Mouse (Mus musculus): ENCODE measurements at regions not wholly inside any gene's neighbourhood (a gene's known extent, or its start where the extent isn't known, plus 50 kb on each side); places are given as distances from the start of the nearest gene placed in this dataset.

DNA sequence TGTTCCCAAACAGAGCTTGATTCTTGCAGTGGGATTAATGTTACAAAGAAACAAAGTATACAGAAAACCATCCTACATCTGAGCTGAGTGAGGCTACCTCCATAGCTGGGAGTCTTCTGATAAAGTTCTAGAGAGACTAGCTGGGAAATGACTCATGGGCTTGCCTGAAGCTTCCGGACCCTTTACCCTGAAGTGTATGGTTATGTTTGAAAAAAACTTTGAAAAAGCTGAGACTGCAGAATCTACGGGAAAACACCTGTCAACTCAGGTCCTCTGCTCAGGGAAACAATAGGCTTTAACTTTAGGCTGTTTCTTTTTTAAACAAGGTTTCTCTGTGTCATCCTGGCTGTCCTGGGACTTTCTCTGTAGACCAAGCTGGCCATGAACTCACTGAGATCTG is 593.4 kb downstream of the Gm19410 start:
- TF ChIP-seq POLR2A (IDR thresholded peaks at IDR 0.05; ENCODE audit: insufficient read length, low read depth): no peak
- TF ChIP-seq MAX (IDR thresholded peaks at IDR 0.05; ENCODE audit: low read depth): no peak
- no peak for TF ChIP-seq MYOG (IDR thresholded peaks at IDR 0.05; ENCODE audit: control insufficient read depth in 1 of 3, insufficient read depth in 1 of 3, insufficient read length in 2 of 3, low read depth in 2 of 3)
- TF ChIP-seq USF1 (IDR thresholded peaks at IDR 0.05; ENCODE audit: low read depth): no peak
- no peak for TF ChIP-seq SRF (IDR thresholded peaks at IDR 0.05; ENCODE audit: control insufficient read depth, insufficient read length, low read depth)
- TF ChIP-seq TCF12 (IDR thresholded peaks at IDR 0.05; ENCODE audit: insufficient read depth, poor library complexity, severe bottlenecking): no peak
- no peak for TF ChIP-seq POLR2AphosphoS2 (IDR thresholded peaks at IDR 0.05; ENCODE audit: insufficient read length, low read depth)
- no peak for TF ChIP-seq REST (IDR thresholded peaks at IDR 0.05; ENCODE audit: insufficient read depth, insufficient read length)
- TF ChIP-seq E2F4 (IDR thresholded peaks at IDR 0.05; ENCODE audit: insufficient read depth): no peak
- TF ChIP-seq MYOD1 (IDR thresholded peaks at IDR 0.05; ENCODE audit: control insufficient read depth in 1 of 3, insufficient read length in 2 of 3, low read depth in 2 of 3): no peak

Measured in myocyte (in vitro differentiated cells).